Mouse (Mus musculus) forebrain, embryonic 16.5 days (tissue): ENCODE measurements around the gene Ugt1a5. TPM values are rescaled to one million over a fixed set of nuclear protein-coding genes. Genes with fewer than 3 reads are reported as not detected.
"Not testable (repeated sequence)": the region's sequence is repeated elsewhere in the genome, so short reads cannot be mapped to it uniquely, and the experiment has no call there.

Experiments used
- ATAC-seq: fragments of 200-750 bp; cut with Nextera tagmentation; 2 replicates; pipeline ENCODE4 v1.8.0; 2017; ENCODE audit warnings: mild to moderate bottlenecking, moderate library complexity
- H3K27ac ChIP-seq: fragments of 300-500 bp; sonication (generic); 2 replicates; pipeline ENCODE4 v1.5.1; 2014; ENCODE audit warnings: low read length, control low read depth
- H3K27me3 ChIP-seq: fragments of 300-500 bp; sonication (generic); replicated peaks from 2 replicates; pipeline ENCODE4 v1.6.1; 2014; ENCODE audit warnings: low read length; ENCODE audit not compliant: control insufficient read depth, insufficient read depth
- H3K36me3 ChIP-seq: fragments of 300-500 bp; sonication (generic); 2 replicates; pipeline ENCODE4 v1.6.1; 2014; ENCODE audit not compliant: control insufficient read depth, insufficient read depth
- H3K4me1 ChIP-seq: fragments of 300-500 bp; sonication (generic); replicated peaks from 2 replicates; pipeline ENCODE4 v1.6.1; 2014; ENCODE audit warnings: low read length; ENCODE audit not compliant: control insufficient read depth, insufficient read depth
- H3K4me2 ChIP-seq: fragments of 300-500 bp; sonication (generic); 2 replicates; pipeline ENCODE4 v1.6.1; 2014; ENCODE audit warnings: mild to moderate bottlenecking, low read length, control low read depth
- H3K4me3 ChIP-seq: fragments of 300-500 bp; sonication (generic); replicated peaks from 2 replicates; pipeline ENCODE4 v1.5.1; 2014; ENCODE audit warnings: mild to moderate bottlenecking, low read length, control low read depth
- H3K9ac ChIP-seq: fragments of 300-500 bp; sonication (generic); replicated peaks from 2 replicates; pipeline ENCODE4 v1.6.1; 2014; ENCODE audit warnings: low read depth, low read length, control low read depth
- H3K9me3 ChIP-seq: fragments of 300-500 bp; sonication (generic); 2 replicates; pipeline ENCODE4 v1.6.1; 2016; ENCODE audit warnings: low read length; ENCODE audit not compliant: control insufficient read depth
- WGBS: fragments of 180-500 bp; shearing (Covaris S2); extraction: QIAGEN DNeasy Blood & Tissue Kit; methylation state at CpG from one replicate; pipeline ENCODE4 v1.1.7; 2014; 5-methylcytosine and 5-hydroxymethylcytosine counted together
- polyA plus RNA-seq: library from polyadenylated mRNA; unstranded; fragments of >200 nt; fragmentation: Nextera tagmentation; extraction: Ambion mirVana; gene quantifications from 2 replicates; pipeline ENCODE4 v1.2.1, GENCODE M21; 2015

Gene Ugt1a5
- polyA plus RNA-seq = not detected in 2 replicates

DNA sequence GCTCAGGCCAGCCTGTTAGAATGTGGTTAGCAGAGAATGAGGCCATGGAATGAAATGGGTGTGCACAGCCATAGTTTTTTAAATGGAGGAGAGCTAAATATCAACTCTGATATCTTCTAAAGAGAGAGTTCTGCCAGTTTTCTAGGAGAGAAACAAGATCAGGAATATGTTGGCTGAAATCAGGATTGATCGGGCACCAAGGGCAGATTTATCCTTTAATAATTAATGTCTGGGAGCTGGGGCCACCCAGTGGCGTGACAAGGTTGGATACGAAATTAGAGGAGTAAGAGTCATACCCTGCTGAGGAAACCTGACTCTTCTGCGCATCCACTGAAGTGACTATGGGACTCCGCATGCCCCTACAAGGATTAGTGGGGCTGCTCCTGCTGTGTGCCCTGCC is at the start of gene Ugt1a5:
TSS of gene Ugt1a5 (plus strand) at position 302 of the 400 bp plus-strand sequence.
- H3K36me3 ChIP-seq = no peaks in the 10 kb centered on the region
- H3K4me2 ChIP-seq = no peak within 1 kb of the TSS
- H3K27ac ChIP-seq = no peak within 1 kb of the TSS
- H3K4me1 ChIP-seq = no peaks in the 10 kb centered on the region
- no peak within 1 kb of the TSS for H3K9ac ChIP-seq
- H3K27me3 ChIP-seq = no peaks in the 10 kb centered on the region
- H3K9me3 ChIP-seq = no peaks in the 10 kb centered on the region
- no peak within 1 kb of the TSS for H3K4me3 ChIP-seq
- no peak for ATAC-seq
- 78% methylated on average over 5 of the region's 5 CpGs for WGBS

DNA sequence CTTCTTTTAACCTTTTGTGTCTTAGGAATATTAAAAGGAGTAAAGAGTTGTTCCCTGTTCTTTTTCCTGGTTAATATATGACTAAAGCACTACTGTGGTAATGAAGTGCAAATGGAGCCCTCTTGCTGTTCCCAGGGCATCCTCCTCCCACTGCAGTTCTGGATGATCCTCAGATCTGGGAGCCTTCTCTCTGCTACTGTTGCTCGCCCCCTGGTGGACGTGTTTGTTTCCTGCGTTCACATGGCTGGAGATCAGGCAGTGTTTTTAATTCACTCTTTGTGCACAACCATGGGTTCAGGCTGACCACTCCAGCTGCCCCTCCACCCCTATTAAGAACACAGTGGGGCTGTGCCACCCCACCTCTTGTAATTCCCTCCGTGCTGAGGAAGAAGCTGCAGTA is 45.3 kb upstream of the Ugt1a5 start:
- not testable (repeated sequence) for H3K4me2 ChIP-seq, H3K36me3 ChIP-seq, H3K4me1 ChIP-seq, H3K4me3 ChIP-seq, H3K9me3 ChIP-seq, H3K27ac ChIP-seq, H3K27me3 ChIP-seq, ATAC-seq, H3K9ac ChIP-seq
- 13% methylated on average over 3 of the region's 4 CpGs for WGBS

DNA sequence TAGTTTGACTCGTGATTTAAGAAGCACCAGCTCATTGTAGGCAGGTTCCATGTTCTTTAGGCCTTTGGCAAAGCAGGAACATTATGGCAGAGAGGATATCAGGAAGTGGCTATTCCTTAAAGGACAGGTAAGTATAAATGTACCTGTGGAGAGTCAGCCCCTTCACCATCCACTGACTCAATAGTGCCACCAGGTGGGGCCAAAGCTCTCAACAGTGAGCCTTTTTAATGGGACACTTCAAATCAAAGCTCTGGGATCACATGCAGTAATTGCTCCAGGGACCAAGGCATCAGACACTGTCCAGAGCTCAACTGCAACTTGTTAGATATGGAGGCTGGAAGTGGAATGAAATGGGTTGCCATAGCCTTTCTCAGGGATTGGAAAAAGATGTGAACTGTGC is 44.3 kb upstream of the Ugt1a5 start:
- H3K9ac ChIP-seq, H3K4me1 ChIP-seq, H3K4me2 ChIP-seq, H3K36me3 ChIP-seq, H3K27ac ChIP-seq, ATAC-seq, H3K4me3 ChIP-seq, H3K27me3 ChIP-seq, H3K9me3 ChIP-seq: not testable (repeated sequence)
- no CpG with 5 or more reads among the region's 1 CpGs for WGBS

DNA sequence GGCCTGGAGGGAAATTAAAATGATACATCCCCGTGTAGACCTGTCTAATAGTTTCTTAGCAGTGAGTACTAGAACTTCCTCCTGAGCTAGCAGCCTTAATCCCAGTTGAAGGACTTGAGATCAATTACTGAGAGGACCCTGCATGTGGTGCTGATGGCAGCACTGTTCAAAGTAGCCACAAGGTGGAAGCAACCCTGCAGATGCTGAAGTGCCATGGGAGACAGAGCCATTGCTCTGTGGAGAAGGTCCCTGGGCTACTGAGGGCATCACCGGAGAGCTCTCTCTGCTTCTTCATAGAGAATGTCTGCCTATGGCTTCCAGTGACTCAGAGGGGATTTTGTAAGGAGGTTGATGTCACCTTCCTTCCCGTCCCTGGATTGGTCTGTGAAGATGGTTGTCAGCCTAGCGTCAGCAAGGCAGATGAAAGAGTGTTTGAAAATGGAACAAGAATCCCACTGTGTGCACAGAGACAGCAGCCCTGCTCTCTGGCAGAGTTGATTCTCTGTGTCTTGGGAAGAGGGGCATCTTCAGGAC is 39.9 kb upstream of the Ugt1a5 start:
- H3K36me3 ChIP-seq, H3K4me3 ChIP-seq, H3K4me2 ChIP-seq, H3K9me3 ChIP-seq, H3K9ac ChIP-seq, H3K27me3 ChIP-seq, H3K27ac ChIP-seq, ATAC-seq, H3K4me1 ChIP-seq: not testable (repeated sequence)
- WGBS = 80% methylated on average over 2 of the region's 4 CpGs

- not testable (repeated sequence) for H3K9me3 ChIP-seq, ATAC-seq
These were observed 36.7 kb upstream of the Ugt1a5 start for GRCm38 (mm10) chr1:88129091-88129490.

GRCm38 (mm10) chr1:88130223-88130622 is 35.6 kb upstream of the Ugt1a5 start:
- 88% methylated on average over 1 of the region's 1 CpGs for WGBS
- H3K4me3 ChIP-seq, H3K27ac ChIP-seq, H3K9ac ChIP-seq, H3K36me3 ChIP-seq, H3K9me3 ChIP-seq, H3K4me1 ChIP-seq, H3K27me3 ChIP-seq, ATAC-seq, H3K4me2 ChIP-seq: not testable (repeated sequence)

More at GRCm38 (mm10) chr1:88129091-88129490, 36.7 kb upstream of the Ugt1a5 start:
- H3K27ac ChIP-seq, H3K27me3 ChIP-seq, H3K4me1 ChIP-seq, H3K4me2 ChIP-seq, H3K4me3 ChIP-seq, H3K9ac ChIP-seq, H3K36me3 ChIP-seq: not testable (repeated sequence)
- WGBS = 88% methylated on average over 2 of the region's 2 CpGs

- H3K9me3 ChIP-seq = no peaks in the 10 kb centered on the region
- 0 out of 2 replicates have a peak, but pooled peaks have one; percentile 3 for ATAC-seq
- H3K27me3 ChIP-seq = no peaks in the 10 kb centered on the region
- 26% methylated on average over 3 of the region's 3 CpGs for WGBS
- no peaks in the 10 kb centered on the region for H3K36me3 ChIP-seq
- no peak overlapping the region for H3K4me2 ChIP-seq
- no peak overlapping the region for H3K9ac ChIP-seq
- H3K27ac ChIP-seq = peak overlapping the region; percentile 17; the same call in 1 of the 2 replicates
- H3K4me3 ChIP-seq = no peak overlapping the region
- peaks cover 7% of the 10 kb centered on the region; the same call in 1 of the 2 replicates for H3K4me1 ChIP-seq
These were observed 31.8 kb upstream of the Ugt1a5 start for GRCm38 (mm10) chr1:88133908-88134456.

DNA sequence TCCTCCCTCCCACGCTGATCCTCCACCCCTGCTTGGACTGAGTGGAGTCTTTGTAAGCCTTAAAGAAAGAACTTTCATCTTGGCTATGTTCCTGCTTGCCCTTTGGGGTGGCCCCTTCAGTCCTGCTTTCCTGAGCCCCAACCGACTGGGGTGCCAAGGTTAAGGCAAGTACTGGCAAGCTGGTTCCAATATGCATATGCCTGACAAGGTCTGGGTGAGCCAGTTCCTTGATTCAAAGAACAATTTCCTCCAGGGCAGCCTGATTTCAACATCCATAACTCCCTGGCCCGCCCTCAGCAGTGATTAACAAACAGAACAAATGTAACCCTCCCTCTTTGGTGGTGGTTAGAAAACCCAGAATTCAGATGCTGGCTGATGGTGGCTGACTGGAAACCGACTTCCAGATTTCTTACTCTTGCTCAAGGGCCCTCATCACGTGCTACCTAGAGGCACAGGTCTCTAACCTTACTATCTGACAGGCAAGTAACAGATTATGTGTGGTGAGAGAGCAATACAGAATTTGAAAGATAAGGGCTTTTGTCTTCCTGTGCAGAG is 31.3 kb upstream of the Ugt1a5 start, which contains the start of gene Ugt1a6a:
TSS of gene Ugt1a6a (plus strand) at position 353 of the 555 bp plus-strand sequence.
- not testable (repeated sequence) for H3K4me3 ChIP-seq, H3K4me1 ChIP-seq, H3K9ac ChIP-seq, H3K27me3 ChIP-seq, H3K4me2 ChIP-seq, H3K36me3 ChIP-seq, H3K9me3 ChIP-seq
- ATAC-seq = peak; percentile 80
- H3K27ac ChIP-seq = peak within 1 kb of the TSS; percentile 23
- WGBS = 20% methylated on average over 5 of the region's 5 CpGs

DNA sequence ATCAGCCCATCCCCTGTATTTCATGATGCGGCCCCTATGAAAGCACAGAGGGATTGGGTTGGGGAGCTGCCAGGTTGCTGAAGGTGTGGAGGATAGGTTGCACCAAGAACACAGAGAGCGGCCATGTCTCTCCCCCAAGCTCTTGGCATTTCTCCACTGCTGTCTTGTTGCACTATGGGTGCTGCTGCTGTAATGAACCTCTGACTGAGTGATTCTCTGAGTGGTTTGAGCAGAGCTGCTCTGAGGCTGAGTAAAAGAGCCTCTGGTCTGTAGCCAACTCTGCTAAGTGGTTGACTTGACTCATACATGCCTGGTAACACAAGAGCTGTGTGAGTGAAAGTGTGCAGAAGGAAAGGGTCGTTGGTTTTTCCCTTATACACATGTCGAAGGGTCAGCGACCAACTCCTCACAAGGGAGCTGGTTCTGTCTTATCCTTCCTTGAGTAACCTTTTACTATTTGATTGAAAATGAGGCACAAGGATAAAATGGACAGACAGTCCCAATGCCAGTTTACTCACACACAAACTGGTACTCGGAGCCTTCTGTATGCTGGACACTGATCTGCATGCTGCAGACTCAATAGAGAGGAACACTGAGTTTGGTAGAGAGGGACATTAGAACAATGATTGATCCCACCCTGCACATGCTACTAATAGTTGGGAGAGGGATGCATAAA is 30.4 kb upstream of the Ugt1a5 start:
- not testable (repeated sequence) for H3K9ac ChIP-seq, H3K27ac ChIP-seq, H3K27me3 ChIP-seq, H3K4me3 ChIP-seq, H3K4me2 ChIP-seq, H3K36me3 ChIP-seq, H3K9me3 ChIP-seq, H3K4me1 ChIP-seq
- ATAC-seq = peak; percentile 40; the same call in 1 of the 2 replicates
- WGBS = 84% methylated on average over 5 of the region's 6 CpGs
